Mouse (Mus musculus) cerebellum, adult 18-20 months (tissue): ENCODE measurements around the gene Wdr66.
"Not testable (repeated sequence)": the region's sequence is repeated elsewhere in the genome, so short reads cannot be mapped to it uniquely, and the experiment has no call there.

Source experiments
- DNase-seq, 2 experiments: peaks; one replicate each; pipeline ENCODE4 v3.0.0; 2021

Gene Wdr66

DNA sequence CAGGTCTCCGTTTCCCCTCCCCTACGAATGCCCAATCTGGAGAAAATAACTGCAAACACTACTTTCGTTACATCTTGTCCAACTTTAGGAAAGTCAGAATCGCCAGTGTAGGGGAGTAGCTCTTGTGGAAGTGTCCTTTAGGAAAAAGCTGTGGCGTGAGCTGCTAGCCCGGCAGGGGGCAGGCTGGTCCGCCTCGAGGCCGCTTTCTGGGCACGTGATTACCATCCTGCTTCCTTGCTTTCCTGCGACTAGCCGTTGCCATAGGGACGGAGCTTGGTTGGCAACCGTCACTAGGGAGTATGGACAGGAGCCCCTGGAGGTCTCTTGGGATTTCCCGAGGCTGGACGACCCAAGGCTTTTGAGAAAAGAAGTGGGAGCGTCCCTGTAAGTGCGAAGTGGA is at the start of gene Wdr66:
Gene Wdr66, plus strand, starts transcription at position 269 of the 400 bp plus-strand sequence.
- peak; percentile 74 to 77 for DNase-seq

GRCm38 (mm10) chr5:123202771-123203170 is 49.1 kb upstream of the Wdr66 start:
- DNase-seq = not testable (repeated sequence)

- DNase-seq = not testable (repeated sequence)
These were observed 48.3 kb upstream of the Wdr66 start for GRCm38 (mm10) chr5:123203591-123203990.

DNA sequence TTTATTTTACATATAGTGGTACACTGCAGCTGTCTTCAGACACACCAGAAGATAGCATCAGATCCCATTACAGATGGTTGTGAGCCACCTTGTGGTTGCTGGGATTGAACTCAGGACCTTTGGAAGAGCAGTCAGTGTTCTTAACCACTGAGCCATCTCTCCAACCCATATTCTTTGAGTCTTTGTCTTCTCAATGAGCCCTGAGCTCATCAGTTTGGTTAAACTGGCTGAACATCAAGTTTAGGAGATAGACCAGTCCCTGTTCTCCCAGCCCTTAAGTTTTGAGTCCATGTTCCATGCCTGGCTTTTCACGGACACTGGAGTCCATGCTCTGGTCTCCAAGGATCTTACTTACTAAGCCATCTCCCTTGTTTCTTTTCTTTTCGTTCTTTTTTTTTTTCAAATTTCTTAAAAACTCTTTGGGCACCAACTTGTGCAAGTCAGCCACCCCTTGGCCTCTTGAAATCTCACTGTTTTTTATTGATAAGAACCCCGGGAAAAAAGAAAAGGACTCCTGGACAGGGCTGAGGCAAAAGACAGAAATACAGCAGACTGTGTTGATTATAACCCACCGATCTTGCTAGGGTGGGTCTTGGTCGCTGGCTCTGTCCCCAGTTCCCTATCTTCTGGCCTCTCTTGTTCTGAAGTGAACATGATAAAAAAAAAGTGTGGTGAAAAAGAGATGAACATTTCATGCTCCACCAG is 29.4 kb upstream of the Wdr66 start:
- DNase-seq = not testable (repeated sequence)

DNA sequence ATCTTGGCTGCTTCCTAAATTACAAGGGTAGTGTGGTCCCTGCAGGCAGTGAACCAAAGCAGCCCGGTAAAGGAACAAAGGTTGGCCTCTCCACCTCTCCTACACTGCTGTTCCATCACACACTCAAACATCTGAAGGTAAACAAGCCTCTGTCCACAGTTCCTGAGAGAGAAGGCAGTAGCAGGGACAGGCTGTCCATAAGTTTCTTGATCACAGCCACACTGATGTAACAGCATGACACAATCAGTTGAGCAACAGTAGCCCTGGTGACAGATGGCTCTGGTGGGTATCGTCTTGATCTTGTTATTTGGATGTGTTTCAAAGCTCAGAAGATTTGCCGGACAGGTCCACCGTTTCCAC is 28.9 kb upstream of the Wdr66 start:
- DNase-seq = no peak

- not testable (repeated sequence) for DNase-seq
These were observed 28.0 kb upstream of the Wdr66 start for GRCm38 (mm10) chr5:123223861-123224260.

- DNase-seq = no peak
These were observed 25.1 kb upstream of the Wdr66 start for GRCm38 (mm10) chr5:123226851-123227250.

- DNase-seq = peak; percentile 96 to 97
These were observed 24.0 kb upstream of the Wdr66 start for GRCm38 (mm10) chr5:123227762-123228523.

DNA sequence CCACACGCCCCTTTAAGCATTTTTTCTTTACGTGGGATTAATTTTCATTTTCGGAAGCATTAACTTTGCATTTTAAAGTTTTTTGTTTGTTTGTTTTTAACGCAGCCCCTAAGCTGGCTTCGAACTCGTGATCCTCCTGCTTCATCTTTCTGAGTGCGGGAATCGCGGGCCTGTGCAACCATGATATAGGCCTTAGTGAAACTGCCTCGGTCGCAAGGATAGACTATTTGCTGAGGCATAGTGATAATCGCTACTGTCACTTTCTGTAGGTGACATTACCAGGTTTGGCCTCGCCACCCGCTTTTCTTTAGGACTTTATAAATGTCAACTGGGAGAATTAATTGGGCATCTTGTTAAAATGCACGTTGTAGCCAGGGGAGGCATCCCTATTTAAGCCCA is 23.4 kb upstream of the Wdr66 start:
- DNase-seq = no peak

DNA sequence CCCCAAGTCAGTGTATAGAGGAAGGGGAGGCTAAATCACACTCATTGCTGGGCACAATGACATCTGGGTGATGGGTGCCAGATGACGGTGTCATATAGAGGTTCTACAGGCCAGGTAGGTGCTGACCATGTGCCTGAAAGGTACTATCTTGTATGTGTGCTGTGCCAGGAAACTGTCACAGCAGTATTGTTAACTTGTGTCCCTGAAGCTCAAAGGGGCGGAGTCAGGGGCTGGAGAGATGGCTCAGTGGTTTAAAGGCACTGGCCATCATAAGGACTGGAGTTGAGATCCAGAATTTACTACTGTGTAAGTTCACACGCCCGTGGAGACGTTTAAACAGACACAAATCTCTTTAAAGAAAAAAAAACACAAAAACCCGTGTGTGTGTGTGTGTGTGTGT is 22.6 kb upstream of the Wdr66 start:
- no peak for DNase-seq

DNA sequence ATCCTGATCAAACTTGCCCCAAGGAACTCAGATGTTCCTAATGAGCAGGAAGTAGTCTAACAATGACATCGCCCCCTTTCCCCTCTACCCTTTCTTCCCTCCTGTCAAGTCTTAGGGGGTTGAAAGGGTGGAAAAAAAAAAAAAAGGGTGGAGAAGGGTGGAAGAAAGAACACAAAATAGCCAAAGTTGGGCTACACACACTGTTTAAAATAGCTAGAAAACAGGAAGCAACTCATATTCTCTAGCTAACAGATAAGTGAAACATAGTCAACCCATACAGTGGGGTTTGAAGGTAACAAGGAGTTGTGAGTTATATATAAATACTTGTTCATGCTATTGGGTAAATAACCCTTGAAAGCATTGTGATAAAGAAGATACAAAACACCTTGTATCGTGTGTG is 19.7 kb upstream of the Wdr66 start:
- DNase-seq = no peak

GRCm38 (mm10) chr5:123235731-123236130 is 16.2 kb upstream of the Wdr66 start:
- DNase-seq = peak; percentile 39 to 54

DNA sequence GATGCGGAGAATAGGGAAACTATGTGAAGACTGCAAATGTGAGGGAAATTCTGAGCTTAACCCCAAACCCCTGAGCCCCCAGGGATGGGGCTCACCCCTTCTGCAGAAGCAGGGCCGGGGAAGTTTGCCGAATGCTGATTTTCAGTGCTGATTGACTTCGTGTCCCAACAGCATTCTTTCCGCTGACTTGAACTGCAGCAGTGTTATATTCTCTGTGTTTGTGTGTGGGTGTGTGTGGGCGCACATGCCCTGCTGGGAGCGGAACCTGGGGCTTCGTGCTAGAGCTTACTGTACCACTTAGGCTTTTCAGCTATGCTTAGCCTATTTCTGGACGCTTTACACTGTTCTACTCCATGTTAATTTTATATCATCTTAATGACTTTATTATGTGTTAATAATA is 15.5 kb upstream of the Wdr66 start:
- DNase-seq = no peak

- no peak for DNase-seq
These were observed 12.4 kb upstream of the Wdr66 start for GRCm38 (mm10) chr5:123239501-123239900.

GRCm38 (mm10) chr5:123245518-123245917 is 6.4 kb upstream of the Wdr66 start:
- peak; percentile 67 to 72 for DNase-seq

- no peak for DNase-seq
These were observed 512 bp upstream of the Wdr66 start for GRCm38 (mm10) chr5:123251390-123251789.

- peak; percentile 55 to 67 for DNase-seq
These were observed 5.2 kb downstream of the Wdr66 start for GRCm38 (mm10) chr5:123256841-123257755.

GRCm38 (mm10) chr5:123258990-123259389 is 7.1 kb downstream of the Wdr66 start:
- peak; percentile 82 to 83 for DNase-seq

- no peak for DNase-seq
These were observed 8.8 kb downstream of the Wdr66 start for GRCm38 (mm10) chr5:123260698-123261097.

DNA sequence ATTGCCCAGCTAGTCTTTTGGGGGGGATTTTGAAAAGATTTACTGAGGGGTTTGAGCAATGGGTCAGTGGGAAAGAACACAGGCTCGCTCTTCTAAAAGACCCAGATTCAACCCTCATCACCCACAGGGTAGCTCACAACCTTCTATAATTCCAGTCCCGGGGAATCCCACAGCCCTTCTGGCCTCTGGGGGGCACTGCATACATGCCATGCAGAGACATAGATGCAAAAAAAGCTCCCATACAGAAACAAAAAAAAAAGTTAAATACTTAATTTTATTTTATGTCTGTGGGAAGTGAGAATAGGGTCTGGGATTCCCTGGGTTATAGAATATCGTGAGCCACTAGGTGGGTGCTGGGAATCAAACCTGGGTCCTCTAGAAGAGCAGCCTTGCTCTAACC is 15.0 kb downstream of the Wdr66 start:
- DNase-seq = no peak

GRCm38 (mm10) chr5:123268477-123269474 is 16.9 kb downstream of the Wdr66 start:
- DNase-seq = no peak

DNA sequence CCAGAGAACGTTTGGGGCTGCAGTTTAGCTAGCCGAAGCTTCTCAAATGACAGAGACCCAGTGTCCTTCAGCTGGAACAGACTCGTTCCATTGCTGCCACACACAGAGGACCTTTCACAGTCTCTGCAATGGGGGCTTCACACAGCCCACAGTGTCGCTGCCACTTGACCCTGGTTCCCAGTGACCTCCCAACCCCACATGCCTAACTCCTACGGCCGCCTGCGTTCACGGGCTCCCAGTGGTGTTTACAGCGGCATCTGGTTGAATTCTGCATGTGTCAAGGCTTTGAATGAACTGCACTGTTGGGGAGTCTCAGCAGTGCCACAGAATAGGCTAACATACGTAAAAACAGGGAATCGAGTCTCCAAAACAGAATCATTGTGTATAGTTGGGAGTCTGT is 19.0 kb downstream of the Wdr66 start:
- no peak for DNase-seq
